Mouse (Mus musculus) splenic B cell, adult 2 months (primary cell): Measurements from ENCODE around the gene Tmem150b.

Source experiments
- DNase-seq: peaks from one replicate; pipeline ENCODE4 v3.0.0-alpha.2; 2011; ENCODE audit warnings: low read depth, low spot score
- H3K27me3 ChIP-seq: 2 replicates; pipeline ENCODE4 v1.6.1; 2012; ENCODE audit warnings: mild to moderate bottlenecking, low read length, moderate library complexity, mixed read lengths; ENCODE audit not compliant: control insufficient read depth, poor library complexity, insufficient read depth, severe bottlenecking
- H3K36me3 ChIP-seq: 2 replicates; pipeline ENCODE4 v1.6.1; 2012; ENCODE audit warnings: mild to moderate bottlenecking, low read length, moderate library complexity, mixed read lengths; ENCODE audit not compliant: control insufficient read depth, poor library complexity, insufficient read depth, severe bottlenecking

Gene Tmem150b

DNA sequence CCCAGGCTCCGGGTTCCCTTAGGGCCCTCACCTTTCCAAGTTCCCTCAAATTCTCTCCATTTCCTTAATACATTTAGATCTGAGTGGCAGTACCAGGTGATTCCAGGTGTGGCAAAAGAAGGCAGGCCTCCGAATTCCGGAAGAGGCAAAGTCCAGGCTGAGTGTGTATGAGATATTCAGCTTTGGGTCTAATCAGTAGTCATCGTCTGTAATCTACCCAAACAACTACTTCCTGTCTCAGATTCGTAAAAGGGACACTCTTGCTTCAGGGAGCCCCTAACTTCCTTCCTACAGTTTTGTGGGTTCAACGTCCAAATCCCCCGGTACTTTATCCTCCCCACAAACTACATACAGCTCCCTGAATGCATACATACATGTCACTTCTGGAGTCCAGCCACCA, at the start of gene Tmem150b:
Gene Tmem150b, minus strand, starts transcription at position 81 of the 400 bp plus-strand sequence.
- DNase-seq, result no peak
- Histone ChIP-seq H3K36me3 (no peaks in the 10 kb centered on the region), H3K27me3 (no peaks in the 10 kb centered on the region)

DNA sequence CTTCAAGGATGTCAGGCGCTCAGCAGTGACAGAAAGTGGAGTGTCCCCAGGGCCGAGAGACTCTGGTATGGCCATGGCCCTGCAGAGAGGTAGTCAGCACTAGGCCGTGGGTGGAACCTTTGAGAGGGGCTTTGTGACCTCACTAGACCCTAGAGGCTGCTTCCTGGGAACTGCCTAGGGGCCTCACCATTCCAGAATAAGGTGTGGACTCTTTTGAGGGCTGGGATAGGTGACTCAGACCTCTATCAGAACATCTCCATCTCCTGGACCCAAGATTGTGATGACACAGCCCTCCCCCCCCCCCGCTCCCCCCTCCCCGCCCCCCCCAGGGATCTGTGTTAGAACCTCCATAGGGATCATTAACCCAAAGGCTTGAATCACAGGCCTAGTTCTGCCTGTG, 46.2 kb upstream of the Tmem150b start, which contains the start of gene Fam71e2:
Gene Fam71e2, minus strand, starts transcription at position 101 of the 400 bp plus-strand sequence.
- no peak for DNase-seq
- no peaks in the 10 kb centered on the region for H3K27me3 ChIP-seq
- H3K36me3 ChIP-seq, result no peaks in the 10 kb centered on the region

DNA sequence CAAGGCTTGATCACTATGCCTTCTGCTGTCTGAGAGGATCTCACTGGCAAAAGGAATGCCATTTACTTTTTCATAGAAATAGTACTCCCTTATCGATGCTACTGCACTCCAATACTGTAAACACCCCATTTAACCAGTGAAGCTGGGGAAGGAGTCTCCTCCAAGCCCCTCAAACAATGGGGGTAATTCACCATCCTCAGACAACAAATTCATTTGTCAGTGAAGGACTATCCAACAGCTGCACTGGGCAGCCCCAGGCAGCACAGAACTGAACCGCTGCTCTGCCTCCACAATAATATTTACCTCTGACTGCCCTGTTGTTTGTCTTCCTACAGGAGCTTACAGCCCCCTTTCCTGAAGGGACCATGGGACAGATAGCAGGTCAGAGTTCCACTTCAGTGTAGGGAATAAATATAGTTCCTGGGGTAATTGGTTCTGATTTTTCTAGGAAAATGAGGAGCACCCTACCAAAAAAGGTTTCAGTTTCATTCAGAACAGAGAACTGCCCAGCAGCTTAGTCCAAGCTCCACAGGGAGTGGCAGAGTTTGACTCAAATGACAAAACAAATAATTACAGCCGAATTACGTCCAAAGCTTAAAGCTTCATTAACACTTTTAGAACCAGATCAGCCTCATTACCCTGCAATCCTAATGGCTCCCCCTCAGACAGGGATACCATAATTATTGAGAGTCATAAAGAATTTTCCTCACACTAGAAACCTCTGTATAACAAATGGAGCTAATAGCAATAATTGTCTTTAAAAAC, 40.1 kb upstream of the Tmem150b start:
- no peaks in the 10 kb centered on the region for H3K36me3 ChIP-seq
- DNase-seq, result no peak
- no peaks in the 10 kb centered on the region for H3K27me3 ChIP-seq

DNA sequence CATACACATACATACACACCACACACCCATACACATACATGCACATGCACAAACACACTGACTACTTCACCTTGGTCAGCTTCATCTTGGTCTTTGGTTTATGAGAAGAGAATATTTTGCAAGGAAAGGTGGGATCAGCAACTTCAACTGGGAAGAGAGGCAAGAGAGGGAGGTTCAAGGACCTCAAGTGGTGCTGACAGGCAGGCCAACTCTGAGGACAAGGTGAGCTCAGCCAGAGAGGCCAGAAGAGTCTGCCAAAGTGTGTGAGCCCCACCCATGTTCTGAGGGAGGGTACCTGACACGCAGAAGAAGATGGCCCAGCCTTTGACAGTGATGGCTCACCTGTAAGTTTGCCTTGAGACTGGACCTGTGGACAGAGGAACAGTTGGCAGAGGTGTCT, 34.6 kb upstream of the Tmem150b start:
- no peak for DNase-seq
- Histone ChIP-seq H3K27me3 (no peaks in the 10 kb centered on the region), H3K36me3 (no peaks in the 10 kb centered on the region)

DNA sequence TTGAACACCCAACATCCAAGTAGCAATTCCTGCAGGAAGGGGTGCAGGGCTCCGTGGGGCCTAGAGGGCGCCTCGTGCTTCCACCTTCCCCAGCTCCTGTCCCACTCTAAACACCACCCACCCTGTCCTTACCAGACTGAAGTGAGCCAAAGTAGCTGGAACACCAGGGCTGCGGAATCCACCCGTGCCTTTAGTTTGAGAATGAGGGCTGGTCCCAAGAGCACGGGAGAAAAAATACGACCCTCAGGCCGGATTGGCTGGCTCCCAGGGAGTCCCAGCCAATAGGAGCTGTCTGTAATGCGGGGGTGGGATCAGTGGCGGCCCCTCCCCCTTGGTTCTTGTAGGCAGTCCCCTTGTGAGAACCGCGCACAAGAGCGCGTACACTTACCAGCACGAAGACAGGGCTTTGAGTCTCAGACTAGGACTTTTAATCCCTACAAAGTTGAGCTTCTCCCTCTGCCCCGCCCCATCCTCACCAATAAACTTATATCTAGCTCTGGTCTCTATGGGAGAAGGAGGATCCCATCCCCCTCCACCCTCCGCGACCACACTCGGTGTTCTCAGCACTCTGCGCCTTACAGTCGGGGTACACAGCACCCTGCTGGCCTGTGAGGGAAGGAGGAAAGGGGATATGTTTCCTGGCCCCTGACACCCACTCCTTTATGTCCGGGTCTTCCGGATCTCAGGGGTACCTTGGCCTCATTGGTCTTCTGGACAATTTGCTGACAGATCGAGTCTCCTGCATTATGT, 27.9 kb upstream of the Tmem150b start, which contains the start of gene Cox6b2:
Gene Cox6b2, minus strand, starts transcription at position 274 of the 750 bp plus-strand sequence.
- Histone ChIP-seq H3K36me3 (no peaks in the 10 kb centered on the region), H3K27me3 (no peaks in the 10 kb centered on the region)
- peak; percentile 67 for DNase-seq

DNA sequence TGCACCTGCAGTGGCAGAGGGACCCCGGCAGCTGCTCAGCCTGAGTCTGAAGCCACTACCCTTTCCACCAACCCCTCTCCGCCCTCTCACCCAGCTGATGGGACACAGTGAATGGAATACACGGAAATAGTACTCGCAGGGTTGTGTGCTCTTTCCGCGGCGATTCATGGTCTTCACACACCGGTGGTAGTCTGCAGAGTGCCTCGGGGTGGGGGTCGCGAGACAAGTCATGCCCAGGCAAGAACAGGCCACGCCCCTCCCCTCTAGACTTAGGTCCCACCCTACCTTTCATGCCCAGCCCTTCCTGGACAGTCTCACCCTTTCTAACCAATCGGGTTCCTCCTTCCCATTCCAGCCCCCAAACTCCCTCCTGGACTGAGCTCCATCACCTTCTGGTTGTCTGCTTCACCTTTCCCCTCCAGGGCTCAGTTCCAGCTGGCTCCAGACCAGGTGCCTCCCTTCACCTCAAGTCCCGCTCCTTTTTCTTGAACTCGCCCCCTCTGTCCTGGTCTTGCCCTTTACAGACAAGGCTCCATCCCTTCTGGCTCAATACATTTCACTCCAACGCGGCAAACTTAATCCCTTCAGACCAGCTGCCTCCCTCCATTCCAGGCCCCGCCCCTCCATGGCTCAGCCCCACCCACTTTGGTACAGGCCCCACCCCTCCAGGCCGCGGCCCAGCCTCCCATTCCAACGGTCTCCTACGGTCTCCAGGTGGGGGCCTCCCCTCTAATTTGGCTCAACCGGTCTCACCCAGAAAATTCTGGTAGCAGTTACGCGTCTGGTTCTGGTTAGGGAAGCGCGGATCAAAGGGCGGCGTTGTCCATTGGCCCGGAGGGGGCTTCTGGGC, 27.1 kb upstream of the Tmem150b start:
- Histone ChIP-seq H3K27me3 (no peaks in the 10 kb centered on the region), H3K36me3 (no peaks in the 10 kb centered on the region)
- DNase-seq, result peak; percentile 23

DNA sequence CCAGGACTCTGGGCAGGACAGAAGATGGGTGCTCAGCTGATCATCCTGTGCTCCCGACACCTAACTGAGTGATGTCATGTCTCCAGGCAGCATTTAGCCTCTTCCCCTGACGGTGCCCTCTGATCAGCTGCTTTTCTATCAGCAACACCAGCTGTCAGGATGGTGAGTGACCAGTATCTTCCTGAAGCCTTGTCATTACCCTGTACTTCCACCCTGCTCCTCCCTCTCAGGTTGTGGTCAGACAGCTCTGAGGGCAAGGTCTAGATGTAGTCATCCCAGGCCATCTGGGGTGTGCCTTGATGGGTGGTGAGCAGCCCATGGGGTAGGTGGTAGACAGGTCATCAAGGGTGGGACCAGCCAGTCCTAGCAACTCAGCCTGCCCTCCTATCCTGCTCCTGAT, 24.1 kb upstream of the Tmem150b start:
- Histone ChIP-seq H3K27me3 (no peaks in the 10 kb centered on the region), H3K36me3 (no peaks in the 10 kb centered on the region)
- DNase-seq, result no peak

DNA sequence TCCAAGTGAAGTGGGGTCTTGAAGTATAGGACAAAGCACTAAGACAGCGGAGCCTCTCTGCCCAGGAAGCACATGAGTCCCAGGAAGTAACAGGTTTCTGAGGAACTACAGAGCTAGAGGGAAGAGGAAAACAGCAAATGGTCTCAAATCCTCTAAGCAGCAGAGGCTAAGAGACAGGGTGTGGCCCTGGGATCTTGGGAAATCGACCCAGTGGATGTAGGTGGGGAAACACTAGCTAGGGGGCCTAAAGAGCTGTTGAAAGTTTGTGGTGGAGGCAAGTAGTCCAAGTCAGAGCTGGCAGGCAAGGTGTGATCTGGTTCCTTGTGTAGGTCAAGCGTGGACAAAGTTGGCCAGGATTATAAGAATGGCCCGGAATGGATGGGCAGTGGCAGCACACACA, 23.3 kb upstream of the Tmem150b start:
- Histone ChIP-seq H3K27me3 (no peaks in the 10 kb centered on the region), H3K36me3 (no peaks in the 10 kb centered on the region)
- no peak for DNase-seq

DNA sequence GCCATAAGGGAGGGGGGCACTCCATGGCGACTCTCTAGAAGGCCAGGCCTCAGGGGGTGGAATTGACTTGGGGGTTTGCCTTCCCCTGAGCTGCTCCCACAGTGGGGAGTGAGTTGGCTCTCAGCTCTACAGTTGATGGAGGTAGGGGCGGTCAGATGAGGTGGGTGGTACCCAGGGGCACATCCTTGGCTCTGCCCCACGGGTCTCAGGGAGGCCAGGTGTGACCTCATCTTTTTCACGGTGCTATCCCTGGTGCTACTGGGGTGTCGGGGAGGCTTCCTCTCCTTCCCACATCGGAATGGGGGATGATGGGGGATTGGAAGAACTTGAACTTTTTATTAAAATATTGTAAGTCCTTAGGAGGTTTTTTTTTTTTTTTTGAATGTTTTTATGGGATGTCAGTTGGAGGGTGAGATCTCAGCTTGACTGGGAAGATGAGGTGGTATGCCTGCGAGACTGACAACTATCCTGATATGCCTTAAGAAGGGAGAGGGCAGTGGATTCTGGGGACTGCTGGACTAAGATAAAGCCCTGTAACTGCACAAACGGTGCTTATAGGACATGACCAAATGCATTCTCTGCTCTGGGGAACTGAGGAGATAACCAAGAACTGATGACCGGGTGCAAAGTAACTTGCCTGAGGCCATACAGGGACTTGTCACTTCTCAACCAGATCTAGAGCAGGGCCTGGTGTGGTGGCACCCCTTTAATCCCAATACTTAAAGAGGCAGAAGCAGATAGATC, 22.3 kb upstream of the Tmem150b start:
- Histone ChIP-seq H3K27me3 (no peaks in the 10 kb centered on the region), H3K36me3 (no peaks in the 10 kb centered on the region)
- DNase-seq, result no peak

DNA sequence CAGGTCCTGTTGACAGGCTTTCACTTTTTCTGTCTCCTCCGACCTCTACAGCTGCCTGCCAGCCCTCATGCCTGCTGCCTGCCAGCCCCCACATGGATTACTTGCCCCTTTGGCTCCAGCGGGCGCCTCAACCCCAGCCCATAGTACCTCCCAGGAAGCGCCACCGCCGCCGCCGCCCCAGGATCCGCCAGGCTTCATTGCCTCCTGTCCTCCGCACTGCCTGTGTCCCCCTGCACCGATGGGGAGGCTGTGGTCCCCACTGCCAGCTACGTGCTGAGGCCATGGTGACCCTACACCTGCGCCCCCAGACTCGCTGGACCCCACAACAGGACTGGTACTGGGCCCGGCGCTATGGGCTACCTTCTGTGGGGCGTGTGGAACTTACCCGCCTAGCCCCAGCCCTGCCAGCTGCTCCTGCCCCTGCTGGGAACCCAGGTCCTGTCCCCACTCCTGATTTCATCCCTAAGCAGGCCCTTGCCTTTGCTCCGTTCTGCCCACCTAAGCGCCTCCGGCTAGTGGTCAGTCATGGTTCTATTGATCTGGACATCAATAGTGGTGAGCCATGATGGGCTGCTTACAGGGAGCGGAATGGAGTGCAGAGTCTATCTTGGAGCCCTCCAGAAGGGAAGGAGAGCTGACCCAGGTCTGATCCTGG, 21.4 kb upstream of the Tmem150b start:
- no peaks in the 10 kb centered on the region; the same call in 1 of the 2 replicates for H3K36me3 ChIP-seq
- DNase-seq, result no peak
- H3K27me3 ChIP-seq, result no peaks in the 10 kb centered on the region

DNA sequence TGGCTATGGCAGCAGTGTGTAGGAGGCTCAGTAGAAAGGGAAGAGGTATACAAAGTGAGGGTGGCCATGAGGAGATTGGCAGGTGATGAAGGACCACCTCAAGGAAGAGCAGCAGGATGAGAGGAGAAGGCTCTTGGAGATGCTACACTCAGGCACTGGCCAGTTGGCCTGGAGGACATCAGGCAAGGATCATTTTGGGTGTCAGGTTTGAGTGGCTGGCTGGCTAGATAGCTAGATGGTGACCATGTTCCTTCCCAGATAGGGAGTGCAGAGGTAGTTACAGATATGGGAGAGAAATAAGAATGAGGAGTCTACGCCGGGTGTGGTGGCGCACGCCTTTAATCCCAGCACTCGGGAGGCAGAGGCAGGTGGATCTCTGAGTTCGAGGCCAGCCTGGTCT, 19.8 kb upstream of the Tmem150b start:
- Histone ChIP-seq H3K36me3 (no peaks in the 10 kb centered on the region; the same call in 1 of the 2 replicates), H3K27me3 (no peaks in the 10 kb centered on the region)
- DNase-seq, result no peak

DNA sequence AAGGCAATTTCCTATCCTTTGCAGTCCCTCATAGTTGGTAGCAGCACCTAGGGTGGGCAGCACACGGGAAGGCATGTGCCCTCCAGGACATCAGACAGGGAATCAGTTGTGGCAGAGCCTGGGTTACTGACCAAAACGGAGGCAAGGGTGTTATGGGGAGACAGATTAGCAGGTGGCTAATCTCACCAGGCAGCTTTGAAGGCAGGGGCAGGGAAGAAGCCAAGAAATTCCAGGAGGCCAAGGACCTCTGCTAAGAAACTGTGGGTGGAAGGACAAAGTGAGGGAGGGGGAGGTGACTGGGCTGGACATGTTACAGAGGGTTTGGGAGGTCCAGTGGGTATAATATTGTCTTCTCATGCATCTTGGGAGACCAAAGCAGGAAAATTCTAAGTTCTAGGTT, 18.3 kb upstream of the Tmem150b start:
- no peaks in the 10 kb centered on the region; the same call in 1 of the 2 replicates for H3K36me3 ChIP-seq
- DNase-seq, result no peak
- H3K27me3 ChIP-seq, result no peaks in the 10 kb centered on the region

DNA sequence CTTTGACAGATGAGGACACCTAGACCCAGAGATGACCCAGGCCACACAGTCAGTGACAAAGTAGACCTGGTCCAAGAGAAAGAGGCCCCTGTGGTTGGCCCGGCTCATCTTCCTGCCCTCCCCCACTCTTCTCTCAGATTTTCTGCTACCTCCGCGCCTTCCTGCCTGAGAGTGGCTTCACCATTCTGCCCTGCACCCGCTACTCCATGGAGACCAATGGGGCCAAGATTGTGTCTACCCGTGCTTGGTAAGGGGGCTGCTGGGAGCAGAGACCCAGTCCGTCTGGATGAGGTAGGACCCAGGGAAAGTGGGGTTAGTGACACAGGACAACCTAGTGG, 17.4 kb upstream of the Tmem150b start:
- DNase-seq, result no peak
- no peaks in the 10 kb centered on the region; the same call in 1 of the 2 replicates for H3K36me3 ChIP-seq
- no peaks in the 10 kb centered on the region for H3K27me3 ChIP-seq
